Mouse (Mus musculus) ES-E14 (cell line): Measurements from ENCODE around the gene Ank2. TPM values are rescaled to one million over a fixed set of nuclear protein-coding genes. Genes with fewer than 3 reads are reported as not detected.

ENCODE experiments used
- DNase-seq: peaks from one replicate; pipeline ENCODE4 v3.0.0-alpha.2; 2013; ENCODE audit warnings: low read depth, low spot score
- H3K27ac ChIP-seq: 2 replicates; pipeline ENCODE4 v1.5.1; 2012; ENCODE audit warnings: low read depth, mild to moderate bottlenecking, low read length, moderate library complexity, mixed read lengths; ENCODE audit not compliant: poor library complexity, insufficient read depth, severe bottlenecking
- H3K36me3 ChIP-seq: 2 replicates; pipeline ENCODE4 v1.6.1; 2012; ENCODE audit warnings: mild to moderate bottlenecking, low read length, moderate library complexity, mixed read lengths; ENCODE audit not compliant: control insufficient read depth, poor library complexity, insufficient read depth, severe bottlenecking
- H3K4me1 ChIP-seq, 2 experiments: fragments of 150-350 bp in 1 of 2; sonication (generic) in 1 of 2; 2 replicates each; pipeline ENCODE4 v1.6.1; 2012; ENCODE audit warnings: low read length in 2 of 2, mild to moderate bottlenecking in 1 of 2, mixed read lengths in 1 of 2; ENCODE audit not compliant: control insufficient read depth in 2 of 2, insufficient read depth in 2 of 2, poor library complexity in 1 of 2
- H3K4me3 ChIP-seq, 2 experiments: fragments of 150-350 bp in 1 of 2; sonication (generic) in 1 of 2; 2 replicates each; pipeline ENCODE4 v1.5.1; 2012; ENCODE audit warnings: low read length in 2 of 2, low read depth in 1 of 2, mild to moderate bottlenecking in 1 of 2, mixed read lengths in 1 of 2; ENCODE audit not compliant: insufficient read depth in 1 of 2, poor library complexity in 1 of 2, severe bottlenecking in 1 of 2
- H3K9ac ChIP-seq: 2 replicates; pipeline ENCODE4 v1.6.1; 2012; ENCODE audit warnings: low read depth, mild to moderate bottlenecking, low read length, mixed read lengths; ENCODE audit not compliant: poor library complexity, insufficient read depth, severe bottlenecking
- H3K9me3 ChIP-seq: fragments of 150-350 bp; sonication (generic); 2 replicates; pipeline ENCODE4 v1.6.1; 2012; ENCODE audit warnings: low read depth, mild to moderate bottlenecking, low read length; ENCODE audit not compliant: control insufficient read depth, insufficient read depth
- CHD2 ChIP-seq: IDR thresholded peaks from 2 replicates; pipeline ENCODE4 v1.6.1; 2014; ENCODE audit warnings: mild to moderate bottlenecking, low read depth, low read length, inconsistent platforms
- HCFC1 ChIP-seq: IDR thresholded peaks from 2 replicates; pipeline ENCODE4 v1.6.1; 2012; ENCODE audit warnings: low read length, inconsistent platforms, borderline replicate concordance; ENCODE audit not compliant: insufficient read depth
- MAFK ChIP-seq: IDR thresholded peaks from 2 replicates; pipeline ENCODE4 v1.6.1; 2014; ENCODE audit warnings: mild to moderate bottlenecking, low read depth, low read length, inconsistent platforms; ENCODE audit not compliant: insufficient read depth
- ZC3H11A ChIP-seq: IDR thresholded peaks from 2 replicates; pipeline ENCODE4 v1.6.1; 2012; ENCODE audit warnings: low read depth, mild to moderate bottlenecking, inconsistent platforms, low read length, borderline replicate concordance
- ZNF384 ChIP-seq: IDR thresholded peaks from 2 replicates; pipeline ENCODE4 v1.6.1; 2012; ENCODE audit warnings: low read depth, low read length, inconsistent platforms
- in situ Hi-C, 2 experiments: fragments of 600-800 bp; cut with MboI; formaldehyde crosslinking; loops; one replicate each; pipeline ENCODE4 v1.15.1; 2025; ENCODE audit warnings: low sequenced_read_pairs in 2 of 2, inconsistent platforms in 1 of 2; ENCODE audit not compliant: unreplicated experiment in 2 of 2
- total RNA-seq: library from RNA; depleted of rRNA; stranded (reverse); fragments of 300-350 nt; gene quantifications from 2 replicates; pipeline ENCODE4 v1.2.3, GENCODE M21; 2012

Gene Ank2
- total RNA-seq, 1 experiment = 15.2 TPM

- H3K4me1 ChIP-seq = no peaks in the 10 kb centered on the region
- in situ Hi-C loops = no loop called here
These were observed 137.8 kb downstream of the Ank2 start for GRCm38 (mm10) chr3:127361384-127361783.

GRCm38 (mm10) chr3:127355252-127355651 is 143.9 kb downstream of the Ank2 start:
- H3K36me3 ChIP-seq = no peaks in the 10 kb centered on the region
- H3K9me3 ChIP-seq = no peaks in the 10 kb centered on the region
- no peak overlapping the region for H3K27ac ChIP-seq
- in situ Hi-C loops = no loop called here
- no peak for TF ChIP-seq HCFC1
- no peak for TF ChIP-seq MAFK
- TF ChIP-seq ZC3H11A = no peak
- TF ChIP-seq CHD2 = no peak
- no peak for TF ChIP-seq ZNF384
- H3K9ac ChIP-seq = no peak overlapping the region
- 0 out of 4 replicates have a peak, but pooled peaks cover 0 to 2% of the 10 kb centered on the region in 2 experiments for H3K4me1 ChIP-seq
- no peak for DNase-seq
- no peak overlapping the region for H3K4me3 ChIP-seq

More at GRCm38 (mm10) chr3:127361384-127361783, 137.8 kb downstream of the Ank2 start:
- DNase-seq = no peak
- Histone ChIP-seq H3K4me3 (no peak overlapping the region), H3K27ac (no peak overlapping the region), H3K9me3 (no peaks in the 10 kb centered on the region), H3K36me3 (no peaks in the 10 kb centered on the region), H3K9ac (no peak overlapping the region)
- TF ChIP-seq MAFK (no peak), ZNF384 (no peak), ZC3H11A (no peak), HCFC1 (no peak), CHD2 (no peak)

GRCm38 (mm10) chr3:127350602-127351362 is 148.4 kb downstream of the Ank2 start:
- DNase-seq = no peak
- Histone ChIP-seq H3K4me1 (no peaks in the 10 kb centered on the region), H3K4me3 (no peak overlapping the region), H3K36me3 (no peaks in the 10 kb centered on the region), H3K9ac (no peak overlapping the region), H3K9me3 (no peaks in the 10 kb centered on the region), H3K27ac (no peak overlapping the region)
- in situ Hi-C loops = no loop called here
- TF ChIP-seq HCFC1 (no peak), MAFK (no peak), ZNF384 (no peak), CHD2 (no peak), ZC3H11A (no peak)

GRCm38 (mm10) chr3:127348926-127349325 is 150.2 kb downstream of the Ank2 start:
- no peak overlapping the region for H3K9ac ChIP-seq

More at GRCm38 (mm10) chr3:127348926-127349325, 150.2 kb downstream of the Ank2 start:
- TF ChIP-seq CHD2 (no peak), MAFK (no peak), HCFC1 (no peak), ZNF384 (no peak), ZC3H11A (no peak)
- Histone ChIP-seq H3K27ac (no peak overlapping the region), H3K4me1 (no peaks in the 10 kb centered on the region), H3K4me3 (no peak overlapping the region), H3K36me3 (no peaks in the 10 kb centered on the region), H3K9me3 (no peaks in the 10 kb centered on the region)
- in situ Hi-C loops = no loop called here
- no peak for DNase-seq
